Mouse (Mus musculus): ENCODE data around the gene Mmp17.
"Not testable (repeated sequence)": the region's sequence is repeated elsewhere in the genome, so short reads cannot be mapped to it uniquely, and the experiment has no call there.

Gene Mmp17

DNA sequence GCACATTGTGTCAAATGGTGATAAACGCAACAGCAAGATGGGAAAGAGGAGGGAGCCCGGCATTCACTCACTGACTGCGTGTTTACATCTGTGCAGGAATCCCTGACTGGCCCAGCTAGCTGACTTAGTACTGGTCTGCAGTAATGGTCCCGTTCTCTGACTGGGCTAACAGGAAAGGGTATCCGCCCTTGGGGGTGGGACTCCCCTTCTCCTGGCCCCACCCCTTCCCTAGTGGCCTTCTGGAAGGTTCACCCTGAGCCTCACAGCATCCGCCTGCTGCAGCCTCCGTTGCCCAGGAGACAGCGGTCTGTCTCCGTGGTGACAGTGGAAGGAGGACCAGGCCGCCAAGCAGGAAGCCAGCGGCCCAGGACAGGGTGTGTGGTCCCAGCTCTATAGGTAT lies 6.9 kb downstream of the Mmp17 start:
- DNase-seq (ENCODE audit: low spot score): peak; percentile 27

GRCm38 (mm10) chr5:129594116-129595114 lies 10.4 kb downstream of the Mmp17 start:
- peak; percentile 87 for DNase-seq (ENCODE audit: low spot score)

DNA sequence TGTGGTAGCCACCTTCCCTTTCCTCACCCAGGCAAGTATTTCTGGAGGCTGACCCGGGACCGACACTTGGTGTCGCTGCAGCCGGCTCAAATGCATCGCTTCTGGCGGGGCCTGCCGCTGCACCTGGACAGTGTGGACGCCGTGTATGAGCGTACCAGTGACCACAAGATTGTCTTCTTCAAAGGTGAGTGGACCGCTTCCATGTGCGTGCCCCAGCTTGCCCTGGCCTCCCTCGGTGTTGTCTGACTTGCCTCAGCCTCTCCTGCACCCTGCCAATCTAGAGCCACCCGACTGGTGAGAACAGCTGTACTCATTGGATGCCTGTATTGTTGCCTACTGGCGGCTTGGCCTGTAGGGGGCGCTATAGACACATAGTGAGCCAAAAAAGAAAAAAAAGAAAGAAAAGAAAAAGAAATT lies 18.1 kb downstream of the Mmp17 start:
- DNase-seq (ENCODE audit: low spot score): no peak

DNA sequence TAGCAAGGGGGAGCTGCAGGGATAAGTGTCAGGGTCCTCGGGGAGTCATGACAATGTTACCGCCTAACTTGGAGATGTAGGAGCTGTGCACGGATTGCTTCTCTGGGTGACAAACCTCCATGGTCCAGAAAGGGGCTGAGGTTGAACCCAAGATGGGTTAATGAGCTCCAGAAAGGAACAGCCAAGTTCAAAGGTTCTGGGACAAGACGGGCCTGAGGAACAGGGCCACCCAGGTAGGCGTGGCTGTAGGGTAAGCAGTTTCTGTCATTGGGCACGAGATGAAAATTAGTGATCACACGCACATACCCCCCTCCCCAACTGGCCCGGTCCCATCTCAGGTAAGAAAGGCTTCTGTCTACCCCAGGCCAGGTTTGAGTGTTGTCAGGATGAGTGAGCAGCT lies 23.5 kb downstream of the Mmp17 start:
- DNase-seq (ENCODE audit: low spot score): no peak

DNA sequence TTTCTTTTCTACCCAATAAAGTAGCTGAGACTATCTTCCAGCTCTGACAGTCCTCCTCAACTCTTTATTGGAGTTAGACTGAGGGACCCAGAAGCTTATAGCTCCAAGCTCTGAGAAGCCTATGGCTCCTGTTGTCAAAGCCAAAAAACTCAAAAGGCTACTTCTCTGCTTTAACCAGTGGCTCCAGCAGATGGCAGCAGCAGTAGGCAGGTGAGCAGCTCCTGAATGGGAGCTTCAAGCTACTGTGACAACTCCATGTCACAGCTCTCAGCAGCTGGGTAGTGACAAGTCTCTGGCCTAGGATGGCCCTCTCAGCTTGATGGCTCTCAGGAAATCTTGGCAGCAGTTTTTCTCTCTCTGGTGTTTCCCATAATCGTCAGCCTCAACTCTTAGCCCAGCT lies 27.1 kb downstream of the Mmp17 start:
- peak; percentile 84 for DNase-seq (ENCODE audit: low spot score)

GRCm38 (mm10) chr5:129620600-129620999 lies 36.6 kb downstream of the Mmp17 start:
- DNase-seq (ENCODE audit: low spot score): not testable (repeated sequence)

- no peak for DNase-seq (ENCODE audit: low spot score)
These were observed 37.4 kb downstream of the Mmp17 start for GRCm38 (mm10) chr5:129621361-129621760.

DNA sequence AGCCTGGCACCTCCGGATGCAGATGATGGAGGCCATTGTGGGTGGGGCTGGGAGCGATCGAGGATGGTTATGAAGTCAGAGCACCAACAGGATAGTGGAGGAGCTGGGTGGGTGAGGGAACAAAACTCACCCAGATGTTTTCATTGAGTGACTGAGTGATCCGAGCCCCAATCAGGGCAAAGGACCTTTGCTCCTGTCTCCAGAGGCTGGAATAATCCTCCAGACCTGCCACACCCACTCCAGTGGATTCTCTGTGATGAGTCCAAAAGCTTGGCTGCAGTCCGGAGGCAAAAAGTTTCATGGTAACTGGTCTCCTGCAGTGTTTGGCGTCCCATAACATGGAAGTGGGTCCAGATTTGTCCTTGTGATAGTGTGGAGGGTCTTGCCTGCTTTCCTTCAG lies 42.1 kb downstream of the Mmp17 start:
- DNase-seq (ENCODE audit: low spot score): no peak

DNA sequence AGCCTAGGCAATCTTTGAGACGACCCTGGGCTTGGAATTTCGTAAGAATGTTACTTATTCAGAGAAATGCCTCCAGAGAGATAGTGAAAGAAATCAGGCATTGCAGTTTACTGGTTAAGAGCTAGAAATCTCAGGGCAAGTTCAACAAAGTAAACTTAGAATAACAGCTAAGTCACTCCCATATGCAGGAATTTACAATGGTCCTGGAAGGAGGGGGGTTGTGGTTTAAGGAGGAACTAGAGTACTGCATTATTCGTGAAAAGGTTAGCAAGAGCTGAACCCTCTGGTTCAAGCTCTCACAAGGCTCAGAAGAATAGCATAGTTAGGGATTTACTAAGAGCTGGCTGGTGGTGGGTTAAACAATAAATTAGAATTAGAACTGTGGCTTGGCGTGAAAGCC lies 42.6 kb downstream of the Mmp17 start:
- not testable (repeated sequence) for DNase-seq (ENCODE audit: low spot score)

DNA sequence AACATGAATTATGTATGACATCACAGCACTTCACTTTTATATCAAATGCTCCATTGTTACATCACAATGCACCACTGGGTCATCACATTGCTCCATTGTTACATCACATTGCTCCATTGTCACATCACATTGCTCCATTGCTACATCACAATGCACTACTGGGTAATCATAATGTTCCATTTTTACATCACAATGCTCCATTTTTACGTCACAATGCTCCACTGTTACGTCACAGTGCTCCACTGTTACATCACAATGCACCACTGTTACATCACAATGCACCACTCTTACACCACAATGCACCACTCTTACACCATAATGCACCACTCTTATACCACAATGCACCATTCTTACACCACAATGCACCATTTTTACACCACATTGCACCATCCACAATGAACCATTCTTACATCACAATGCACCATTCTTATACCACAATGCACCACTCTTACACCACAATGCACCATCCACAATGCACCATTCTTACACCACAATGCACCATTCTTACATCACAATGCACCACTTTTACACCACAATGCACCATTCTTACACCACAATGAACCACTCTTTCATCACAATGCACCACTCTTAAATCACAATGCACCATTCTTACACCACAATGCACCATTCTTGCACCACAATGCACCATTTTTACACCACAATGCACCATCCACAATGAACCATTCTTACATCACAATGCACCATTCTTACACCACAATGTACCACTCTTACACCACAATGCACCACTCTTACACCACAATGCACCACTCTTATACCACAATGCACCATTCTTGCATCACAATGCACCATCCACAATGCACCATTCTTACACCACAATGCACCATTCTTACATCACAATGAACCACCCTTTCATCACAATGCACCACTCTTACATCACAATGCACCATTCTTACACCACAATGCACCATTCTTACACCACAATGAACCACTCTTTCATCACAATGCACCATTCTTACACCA lies 48.6 kb downstream of the Mmp17 start:
- not testable (repeated sequence) for DNase-seq (ENCODE audit: low spot score)

DNA sequence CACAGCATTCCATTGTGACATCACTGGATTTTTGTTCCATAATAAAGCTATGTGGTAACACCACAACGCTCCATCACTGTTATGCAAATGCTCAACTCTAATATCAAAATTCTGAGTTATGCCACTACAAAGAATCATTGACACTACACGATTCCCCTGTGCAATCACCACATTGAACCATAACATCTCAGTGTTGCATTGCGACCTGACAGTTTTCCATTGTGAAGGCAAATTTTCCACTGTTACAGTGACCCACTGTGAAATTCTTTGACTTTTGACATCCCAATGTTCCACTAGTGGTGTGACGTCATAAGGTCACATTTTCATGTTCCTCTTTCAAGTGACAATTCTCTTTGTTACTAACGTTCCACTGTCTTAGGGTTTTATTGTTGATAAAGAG lies 66.9 kb downstream of the Mmp17 start:
- no peak for DNase-seq (ENCODE audit: low spot score)

- DNase-seq (ENCODE audit: low spot score): no peak
These were observed 73.0 kb downstream of the Mmp17 start for GRCm38 (mm10) chr5:129657016-129657415.

- no peak for DNase-seq (ENCODE audit: low spot score)
These were observed 74.0 kb downstream of the Mmp17 start for GRCm38 (mm10) chr5:129657931-129658330.
